Mouse (Mus musculus): ENCODE results near the gene Lin52. TPM values are rescaled to one million over a fixed set of nuclear protein-coding genes. Genes with fewer than 3 reads are reported as not detected.

Lin52 gene
- polyA plus RNA-seq, 1 experiment from 2014 or later: 35.0 TPM

DNA sequence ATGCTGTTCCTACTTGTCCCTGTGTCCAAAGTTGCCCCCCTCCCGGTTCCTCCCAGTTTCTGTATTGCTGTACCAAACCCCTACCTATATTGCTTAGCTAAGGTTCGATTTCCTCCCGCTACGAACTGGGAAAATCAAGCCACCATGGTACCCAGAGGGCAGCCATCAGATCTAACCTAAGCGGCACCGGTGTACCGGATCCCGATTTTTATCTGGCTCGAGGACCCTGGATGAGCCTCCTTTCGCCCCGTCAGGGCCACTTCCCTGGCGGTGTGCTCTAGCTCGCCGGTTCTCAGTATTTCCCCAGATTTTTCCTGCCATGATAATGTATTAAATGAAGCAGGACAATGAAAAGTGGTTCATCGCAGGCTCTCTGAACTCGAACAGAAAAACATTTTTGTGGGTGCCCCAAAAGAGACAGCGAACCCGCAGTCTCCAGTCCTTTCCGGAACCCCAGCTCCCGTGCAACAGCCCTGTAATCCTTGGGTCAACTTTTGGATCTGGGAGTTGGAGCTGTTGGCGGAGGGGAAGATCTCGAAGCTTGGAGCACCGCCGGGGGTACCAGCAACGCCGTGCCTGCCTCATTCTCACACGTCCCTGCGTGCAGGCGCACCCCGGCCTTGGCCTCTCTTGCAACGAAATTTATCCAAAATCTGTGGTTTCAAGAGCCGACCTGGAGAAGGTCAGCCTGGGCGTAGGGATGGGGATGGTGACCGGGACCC is 119.6 kb downstream of the Lin52 start:
- Histone ChIP-seq H3K9ac (replicated peaks; ENCODE audit: low read depth, low read length) (no peak overlapping the region), H3K4me2 (ENCODE audit: low read depth, low read length) (no peak overlapping the region), H3K36me3 (ENCODE audit: control insufficient read depth, insufficient read depth, low read length) (no peaks in the 10 kb centered on the region), H3K4me1 (ENCODE audit: control insufficient read depth, insufficient read depth, low read length) (no peaks in the 10 kb centered on the region), H3K4me3 (ENCODE audit: low read depth, low read length) (no peak overlapping the region; the same call in 1 of the 2 replicates), H3K27me3 (ENCODE audit: control insufficient read depth, insufficient read depth, low read length) (peaks cover 52% of the 10 kb centered on the region), H3K9me3 (ENCODE audit: control insufficient read depth, low read length) (no peaks in the 10 kb centered on the region), H3K27ac (ENCODE audit: low read depth, low read length) (no peak overlapping the region)
- 3% methylated on average over 34 of the region's 34 CpGs for WGBS
- no peak for ATAC-seq (ENCODE audit: low read depth)

- 2% methylated on average over 43 of the region's 43 CpGs for WGBS
- H3K9me3 ChIP-seq (ENCODE audit: control insufficient read depth, low read length): no peaks in the 10 kb centered on the region
- H3K27ac ChIP-seq (ENCODE audit: low read depth, low read length): no peak overlapping the region
- H3K4me2 ChIP-seq (ENCODE audit: low read depth, low read length): no peak overlapping the region
- H3K36me3 ChIP-seq (ENCODE audit: control insufficient read depth, insufficient read depth, low read length): no peaks in the 10 kb centered on the region
- peaks cover 52% of the 10 kb centered on the region for H3K27me3 ChIP-seq (ENCODE audit: control insufficient read depth, insufficient read depth, low read length)
- no peak for ATAC-seq (ENCODE audit: low read depth)
- H3K4me3 ChIP-seq (ENCODE audit: low read depth, low read length): no peak overlapping the region
- H3K4me1 ChIP-seq (ENCODE audit: control insufficient read depth, insufficient read depth, low read length): no peaks in the 10 kb centered on the region
- H3K9ac ChIP-seq (replicated peaks; ENCODE audit: low read depth, low read length): no peak overlapping the region
Measured at GRCm38 (mm10) chr12:84571466-84572340, 120.5 kb downstream of the Lin52 start.

GRCm38 (mm10) chr12:84572341-84572720 is 121.1 kb downstream of the Lin52 start:
- Histone ChIP-seq H3K9me3 (ENCODE audit: control insufficient read depth, low read length) (no peaks in the 10 kb centered on the region), H3K9ac (replicated peaks; ENCODE audit: low read depth, low read length) (no peak overlapping the region), H3K27ac (ENCODE audit: low read depth, low read length) (no peak overlapping the region), H3K36me3 (ENCODE audit: control insufficient read depth, insufficient read depth, low read length) (no peaks in the 10 kb centered on the region), H3K27me3 (ENCODE audit: control insufficient read depth, insufficient read depth, low read length) (peaks cover 52% of the 10 kb centered on the region), H3K4me3 (ENCODE audit: low read depth, low read length) (no peak overlapping the region), H3K4me1 (ENCODE audit: control insufficient read depth, insufficient read depth, low read length) (no peaks in the 10 kb centered on the region), H3K4me2 (ENCODE audit: low read depth, low read length) (no peak overlapping the region)
- 0% methylated on average over 7 of the region's 7 CpGs for WGBS
- ATAC-seq (ENCODE audit: low read depth): no peak

GRCm38 (mm10) chr12:84573094-84573493 is 121.9 kb downstream of the Lin52 start:
- 12% methylated on average over 7 of the region's 7 CpGs for WGBS
- Histone ChIP-seq H3K4me3 (ENCODE audit: low read depth, low read length) (no peak overlapping the region), H3K27me3 (ENCODE audit: control insufficient read depth, insufficient read depth, low read length) (peaks cover 46% of the 10 kb centered on the region), H3K36me3 (ENCODE audit: control insufficient read depth, insufficient read depth, low read length) (no peaks in the 10 kb centered on the region), H3K9ac (replicated peaks; ENCODE audit: low read depth, low read length) (no peak overlapping the region), H3K4me1 (ENCODE audit: control insufficient read depth, insufficient read depth, low read length) (no peaks in the 10 kb centered on the region), H3K4me2 (ENCODE audit: low read depth, low read length) (no peak overlapping the region), H3K9me3 (ENCODE audit: control insufficient read depth, low read length) (no peaks in the 10 kb centered on the region), H3K27ac (ENCODE audit: low read depth, low read length) (no peak overlapping the region)
- no peak for ATAC-seq (ENCODE audit: low read depth)

DNA sequence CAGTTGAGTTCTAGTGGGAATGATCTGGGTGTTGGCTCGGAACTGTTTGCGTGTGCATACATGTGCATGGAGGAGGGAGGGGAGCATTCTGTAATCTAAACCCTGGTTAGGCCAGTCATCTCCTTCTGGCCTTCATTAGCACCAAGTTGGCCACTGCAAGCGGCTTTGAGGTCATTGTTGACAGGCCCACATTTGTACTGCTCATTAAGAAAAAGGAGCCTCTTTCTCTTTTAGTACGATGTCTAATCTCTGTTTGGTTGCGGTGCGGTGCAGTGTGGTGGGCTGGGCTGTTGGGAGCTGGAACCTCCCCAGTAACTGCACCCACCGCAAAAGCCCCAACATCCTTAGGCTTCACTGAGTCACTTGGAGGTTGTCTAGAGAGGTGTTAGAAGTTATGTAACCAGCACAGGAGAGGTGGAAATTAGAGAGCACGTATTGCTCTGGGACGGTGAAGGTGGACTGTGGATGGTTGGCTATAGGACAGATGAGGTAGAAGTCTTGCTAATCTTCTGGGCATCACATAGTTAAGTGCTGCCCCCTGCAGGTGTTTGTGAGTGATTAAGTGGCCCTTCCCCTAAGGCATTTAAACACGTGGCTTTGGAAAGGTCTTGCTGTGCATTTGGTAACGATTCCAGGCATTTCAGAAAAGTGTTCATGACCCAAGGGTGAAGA is 126.7 kb downstream of the Lin52 start:
- H3K36me3 ChIP-seq (ENCODE audit: control insufficient read depth, insufficient read depth, low read length): no peaks in the 10 kb centered on the region
- H3K9ac ChIP-seq (replicated peaks; ENCODE audit: low read depth, low read length): no peak overlapping the region
- no peak overlapping the region for H3K27ac ChIP-seq (ENCODE audit: low read depth, low read length)
- H3K4me1 ChIP-seq (ENCODE audit: control insufficient read depth, insufficient read depth, low read length): no peaks in the 10 kb centered on the region
- peaks cover 18% of the 10 kb centered on the region for H3K27me3 ChIP-seq (ENCODE audit: control insufficient read depth, insufficient read depth, low read length)
- ATAC-seq (ENCODE audit: low read depth): no peak
- H3K9me3 ChIP-seq (ENCODE audit: control insufficient read depth, low read length): no peaks in the 10 kb centered on the region; the same call in 1 of the 2 replicates
- no peak overlapping the region for H3K4me2 ChIP-seq (ENCODE audit: low read depth, low read length)
- 77% methylated on average over 11 of the region's 11 CpGs for WGBS
- H3K4me3 ChIP-seq (ENCODE audit: low read depth, low read length): no peak overlapping the region

GRCm38 (mm10) chr12:84578440-84578770 is 127.2 kb downstream of the Lin52 start:
- no peak overlapping the region for H3K27ac ChIP-seq (ENCODE audit: low read depth, low read length)
- no peak overlapping the region for H3K4me2 ChIP-seq (ENCODE audit: low read depth, low read length)
- H3K9ac ChIP-seq (replicated peaks; ENCODE audit: low read depth, low read length): no peak overlapping the region
- H3K27me3 ChIP-seq (ENCODE audit: control insufficient read depth, insufficient read depth, low read length): peaks cover 13% of the 10 kb centered on the region; the same call in 1 of the 2 replicates
- no peaks in the 10 kb centered on the region for H3K36me3 ChIP-seq (ENCODE audit: control insufficient read depth, insufficient read depth, low read length)
- H3K9me3 ChIP-seq (ENCODE audit: control insufficient read depth, low read length): no peaks in the 10 kb centered on the region; the same call in 1 of the 2 replicates
- WGBS: 40% methylated on average over 5 of the region's 5 CpGs
- ATAC-seq (ENCODE audit: low read depth): no peak
- no peaks in the 10 kb centered on the region for H3K4me1 ChIP-seq (ENCODE audit: control insufficient read depth, insufficient read depth, low read length)
- H3K4me3 ChIP-seq (ENCODE audit: low read depth, low read length): no peak overlapping the region

DNA sequence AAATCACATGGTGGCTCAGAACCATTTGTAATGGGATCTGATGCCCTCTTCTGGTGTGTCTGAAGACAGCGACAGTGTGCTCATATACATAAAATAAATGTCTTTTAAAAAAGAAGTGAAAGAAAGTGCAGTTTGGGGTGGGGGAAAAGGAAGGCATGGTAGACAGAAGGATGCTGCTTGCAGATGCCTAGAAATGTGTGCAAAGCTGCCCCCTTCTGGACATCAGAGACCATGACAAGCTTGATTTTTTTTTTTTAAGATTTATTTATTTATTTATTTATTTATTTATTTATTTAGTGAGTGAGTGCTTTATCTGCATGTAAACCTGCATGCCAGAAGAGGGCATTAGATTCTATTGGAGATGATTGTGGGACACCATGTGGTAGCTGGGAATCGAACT is 130.1 kb downstream of the Lin52 start:
- Histone ChIP-seq H3K27me3 (ENCODE audit: control insufficient read depth, insufficient read depth, low read length) (0 out of 2 replicates have a peak, but pooled peaks cover 3% of the 10 kb centered on the region), H3K4me1 (ENCODE audit: control insufficient read depth, insufficient read depth, low read length) (no peaks in the 10 kb centered on the region), H3K4me3 (ENCODE audit: low read depth, low read length) (no peak overlapping the region), H3K9me3 (ENCODE audit: control insufficient read depth, low read length) (no peaks in the 10 kb centered on the region; the same call in 1 of the 2 replicates), H3K36me3 (ENCODE audit: control insufficient read depth, insufficient read depth, low read length) (no peaks in the 10 kb centered on the region), H3K4me2 (ENCODE audit: low read depth, low read length) (no peak overlapping the region), H3K27ac (ENCODE audit: low read depth, low read length) (no peak overlapping the region), H3K9ac (replicated peaks; ENCODE audit: low read depth, low read length) (no peak overlapping the region)
- WGBS: 90% methylated on average over 2 of the region's 2 CpGs
- ATAC-seq (ENCODE audit: low read depth): no peak

GRCm38 (mm10) chr12:84589825-84590761 is 138.9 kb downstream of the Lin52 start:
- peak overlapping the region; percentile 51; the same call in 1 of the 2 replicates for H3K9ac ChIP-seq (replicated peaks; ENCODE audit: low read depth, low read length)
- no peaks in the 10 kb centered on the region for H3K36me3 ChIP-seq (ENCODE audit: control insufficient read depth, insufficient read depth, low read length)
- under 1% methylated on average over 54 of the region's 54 CpGs for WGBS
- peak; percentile 83 for ATAC-seq (ENCODE audit: low read depth)
- 0 out of 2 replicates have a peak, but pooled peaks cover 7% of the 10 kb centered on the region for H3K4me1 ChIP-seq (ENCODE audit: control insufficient read depth, insufficient read depth, low read length)
- peak overlapping the region; percentile 51 for H3K4me2 ChIP-seq (ENCODE audit: low read depth, low read length)
- H3K4me3 ChIP-seq (ENCODE audit: low read depth, low read length): peak overlapping the region; percentile 45
- peak overlapping the region; percentile 50 for H3K27ac ChIP-seq (ENCODE audit: low read depth, low read length)
- no peaks in the 10 kb centered on the region for H3K27me3 ChIP-seq (ENCODE audit: control insufficient read depth, insufficient read depth, low read length)
- no peaks in the 10 kb centered on the region for H3K9me3 ChIP-seq (ENCODE audit: control insufficient read depth, low read length)

Measured in neural tube, embryonic 14.5 days (tissue).